Comparison of ENCODE assay signal across 17 mouse cellular contexts in the genomic region with DNA sequence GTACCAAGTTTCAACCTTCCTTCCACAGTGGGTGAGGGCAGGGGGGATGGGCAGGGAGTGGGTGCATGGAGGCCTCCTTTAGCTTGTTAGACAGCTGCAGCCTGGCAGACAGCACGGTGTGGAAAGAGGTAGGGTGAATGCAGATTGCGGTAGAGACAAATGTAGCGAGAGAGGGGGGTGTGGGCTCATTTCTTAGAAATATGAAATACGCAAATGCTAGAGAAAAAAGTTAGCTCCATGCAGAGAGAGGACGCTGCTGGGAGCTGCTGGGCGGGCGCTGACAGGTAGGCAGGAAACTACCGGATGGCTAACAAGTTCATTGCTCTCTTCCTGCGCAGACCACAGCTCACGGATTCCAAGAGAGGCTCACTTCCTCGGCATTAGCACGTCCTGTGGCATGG. TPM values are rescaled to one million over a fixed set of nuclear protein-coding genes. Genes with fewer than 3 reads are reported as not detected.
DNase-seq lines count a peak whose midpoint lies in the region; ATAC-seq lines count a peak whose summit lies in the region.
"Had no signal": no experiment of that assay in that cellular context is flagged by ENCODE, and none has a peak within 500 bp of the region (broad histone marks: within the 10 kb centered on the region; RNA-seq: fewer than 3 reads in every experiment).

No protein-coding gene starts in this region.

- no peak overlapping the region for H3K9ac ChIP-seq in heart, embryonic 12.5 days
- H3K9ac ChIP-seq: limb, embryonic 12.5 days; neural tube, embryonic 13.5 days had no signal

- intact Hi-C loops in heart, postnatal 25 days (cut with DNase I), result no loop called here

- H3K36me3 ChIP-seq in heart, embryonic 12.5 days, result no peaks in the 10 kb centered on the region
- H3K36me3 ChIP-seq: limb, embryonic 12.5 days; midbrain, embryonic 10.5 days; neural tube, embryonic 13.5 days had no signal

- H3K9me3 ChIP-seq in heart, embryonic 12.5 days (replicated peaks), result no peaks in the 10 kb centered on the region
- H3K9me3 ChIP-seq: limb, embryonic 12.5 days; midbrain, embryonic 10.5 days; neural tube, embryonic 13.5 days had no signal

- DNase-seq in lung, postnatal 10 days, result peak; percentile 14
- DNase-seq in lung, postnatal 36 days, result no peak
- DNase-seq in T-cell, adult 2 months (ENCODE audit: low spot score), result peak; percentile 95
- DNase-seq in naive thymus-derived CD4-positive, alpha-beta T cell, adult 2 months (ENCODE audit: low read depth), result peak; percentile 93
- peak; percentile 88 for DNase-seq in thymus, postnatal 25 days
- no peak for DNase-seq in adrenal gland, postnatal 25 days
- DNase-seq in heart, postnatal 25 days (ENCODE audit: low spot score), result no peak
- DNase-seq: adrenal gland, postnatal 36 days; embryo, embryonic 11 days; kidney, postnatal 14 days; layer of hippocampus, postnatal 36 days had no signal

- H3K4me3 ChIP-seq in heart, embryonic 12.5 days, result no peak overlapping the region
- H3K4me3 ChIP-seq: limb, embryonic 12.5 days; midbrain, embryonic 10.5 days; neural tube, embryonic 13.5 days had no signal

- ATAC-seq in heart, embryonic 12.5 days (ENCODE audit: insufficient number of reproducible peaks, low FRiP score), result no peak
- ATAC-seq: intestine, postnatal 0 days had no signal

- H3K4me2 ChIP-seq in heart, embryonic 12.5 days, result no peak overlapping the region
- H3K4me2 ChIP-seq: limb, embryonic 12.5 days; neural tube, embryonic 13.5 days had no signal

- H3K27ac ChIP-seq in heart, embryonic 12.5 days (ENCODE audit: poor library complexity, severe bottlenecking), result no peak overlapping the region
- H3K27ac ChIP-seq: limb, embryonic 12.5 days; midbrain, embryonic 10.5 days; neural tube, embryonic 13.5 days had no signal

- WGBS in heart, embryonic 12.5 days, result 67% methylated on average over 12 of the region's 12 CpGs

- no peaks in the 10 kb centered on the region for H3K27me3 ChIP-seq in heart, embryonic 12.5 days (replicated peaks)
- H3K27me3 ChIP-seq: CH12.LX; limb, embryonic 12.5 days; neural tube, embryonic 13.5 days had no signal

- peaks cover 6% of the 10 kb centered on the region for H3K4me1 ChIP-seq in heart, embryonic 12.5 days (replicated peaks)
- H3K4me1 ChIP-seq: neural tube, embryonic 13.5 days had no signal

RNA-seq across cellular contexts. Expression of a gene that starts 41.8 kb away (rescaled TPM):
- total RNA-seq in adrenal gland, postnatal 25 days (2021), result 32.3 and 35.5 TPM in 2 replicates
- 1 to 10 TPM; 7.8 to 9.2 TPM for total RNA-seq in heart, postnatal 25 days (2021)
- polyA plus RNA-seq in heart, embryonic 12.5 days (2016; fragmentation: Nextera tagmentation; extraction: Ambion mirVana), result 7.9 and 9.0 TPM in 2 replicates

RNA-seq across cellular contexts. Expression of a gene that starts 42.1 kb away (rescaled TPM):
- total RNA-seq in adrenal gland, postnatal 25 days (2021), result 16.4 and 28.0 TPM in 2 replicates
- total RNA-seq in heart, postnatal 25 days (2021), result 1 to 10 TPM; 5.6 to 7.5 TPM
- polyA plus RNA-seq in heart, embryonic 12.5 days (2016; fragmentation: Nextera tagmentation; extraction: Ambion mirVana), result 13.0 and 14.3 TPM in 2 replicates

RNA-seq across cellular contexts. Expression of a gene that starts 43.0 kb away (rescaled TPM):
- total RNA-seq in adrenal gland, postnatal 25 days (2021), result 5.5 and 5.6 TPM in 2 replicates
- total RNA-seq in heart, postnatal 25 days (2021), result 1 to 10 TPM; 3.4 to 4.2 TPM
- polyA plus RNA-seq in heart, embryonic 12.5 days (2016; fragmentation: Nextera tagmentation; extraction: Ambion mirVana), result 4.7 and 5.4 TPM in 2 replicates

Comparison
In these comparisons a context has a peak if more than half of its experiments do, and no peak if none do; other contexts are left out.
1. DNase-seq: peak in lung, postnatal 10 days (single experiment), T-cell, adult 2 months (single experiment), naive thymus-derived CD4-positive, alpha-beta T cell, adult 2 months (single experiment) and thymus, postnatal 25 days (single experiment); none in lung, postnatal 36 days (single experiment), adrenal gland, postnatal 25 days (single experiment) and heart, postnatal 25 days (single experiment).